Mouse (Mus musculus) embryo, embryonic 11 days (tissue): ENCODE results near the gene Atp8a2.

Source experiments
- DNase-seq: peaks from one replicate; pipeline ENCODE4 v3.0.0-alpha.2; 2015

Atp8a2 gene

GRCm38 (mm10) chr14:60196884-60197283 lies at the start of gene Atp8a2:
TSS of gene Atp8a2 (minus strand) at chr14:60197179.
- no peak for DNase-seq

DNA sequence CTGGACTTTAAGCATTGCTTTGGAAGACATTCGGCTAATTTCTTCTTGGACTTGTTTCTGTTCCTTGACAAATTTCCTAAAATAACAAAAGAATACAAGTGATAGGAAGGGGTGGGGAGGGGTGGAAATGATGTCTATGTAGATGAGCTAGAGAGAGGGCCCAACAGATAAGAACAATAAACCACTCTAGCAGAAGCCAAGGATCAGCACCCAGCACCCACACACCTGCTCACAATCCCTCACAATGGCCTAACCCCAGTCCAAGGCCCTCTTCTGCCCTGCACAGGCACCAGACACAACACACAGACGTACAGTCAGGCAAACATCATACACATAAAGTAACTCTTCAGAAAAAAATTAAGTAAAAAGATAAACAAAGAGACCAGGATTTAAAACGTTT lies 41.6 kb upstream of the Atp8a2 start:
- DNase-seq = no peak

GRCm38 (mm10) chr14:60219886-60220285 lies 22.9 kb upstream of the Atp8a2 start:
- no peak for DNase-seq

GRCm38 (mm10) chr14:60217616-60218015 lies 20.6 kb upstream of the Atp8a2 start:
- DNase-seq = no peak

DNA sequence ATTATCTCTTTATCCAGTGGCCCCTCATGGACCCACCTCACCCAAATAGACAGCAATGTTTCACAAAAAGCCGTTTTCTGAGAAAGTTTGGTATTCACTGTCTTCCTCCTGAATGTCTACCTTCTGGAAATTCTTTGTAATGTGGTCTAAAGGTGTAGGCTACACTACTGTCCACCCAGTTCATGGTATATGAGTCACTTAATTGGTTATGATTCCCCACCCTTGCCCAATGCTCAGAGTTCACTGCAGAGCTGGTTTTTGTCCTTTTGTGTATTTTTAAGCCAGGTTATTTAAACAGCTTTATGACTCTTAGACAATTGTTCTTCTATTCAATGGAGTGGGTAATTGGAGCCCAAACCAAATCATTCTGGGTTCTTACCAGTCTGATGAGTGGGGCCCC lies 19.1 kb upstream of the Atp8a2 start:
- no peak for DNase-seq

- no peak for DNase-seq
Measured at GRCm38 (mm10) chr14:60215000-60215399, 18.0 kb upstream of the Atp8a2 start.

- no peak for DNase-seq
Measured at GRCm38 (mm10) chr14:60214040-60214439, 17.1 kb upstream of the Atp8a2 start.

DNA sequence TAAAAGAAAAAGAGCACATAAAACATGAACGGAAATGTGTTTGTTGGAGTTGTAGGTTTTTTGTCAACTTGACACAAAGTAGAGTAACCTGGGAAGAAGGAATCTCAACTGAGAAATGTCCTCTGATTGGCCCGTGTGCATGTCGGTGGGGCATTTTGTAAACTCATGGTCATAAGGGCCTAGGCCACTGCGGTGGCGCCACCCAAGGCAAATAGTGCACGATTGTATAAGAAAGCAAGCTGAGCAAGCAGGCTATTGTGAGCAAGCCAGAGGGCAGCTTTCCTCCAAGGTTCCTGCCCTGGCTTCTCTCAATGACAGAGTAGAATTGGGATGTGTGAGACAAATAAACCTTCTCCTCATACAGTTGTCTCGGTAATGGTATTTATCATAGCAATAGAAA lies 12.2 kb upstream of the Atp8a2 start:
- DNase-seq = no peak

DNA sequence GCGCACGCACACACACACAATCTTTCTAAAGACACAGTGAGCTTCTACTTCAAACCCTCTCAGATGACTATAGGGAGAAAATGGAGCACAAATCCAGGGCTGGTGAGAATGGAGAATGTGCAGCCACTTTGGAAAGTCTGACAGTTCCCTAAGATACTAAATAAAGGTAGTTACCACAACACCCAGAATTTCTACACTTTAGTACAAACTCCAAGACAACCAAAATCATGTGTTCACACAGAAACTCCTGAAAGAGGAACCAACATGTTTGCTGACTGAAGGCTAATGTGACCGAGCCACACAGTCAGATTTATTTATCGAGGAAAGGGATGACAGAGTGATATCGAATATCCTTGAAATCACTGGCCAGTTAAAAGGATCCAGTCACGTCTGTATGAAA lies 8.0 kb upstream of the Atp8a2 start:
- DNase-seq = no peak

GRCm38 (mm10) chr14:60195999-60196398 lies 980 bp downstream of the Atp8a2 start:
- DNase-seq = no peak

GRCm38 (mm10) chr14:60194606-60195005 lies 2.4 kb downstream of the Atp8a2 start:
- no peak for DNase-seq

- no peak for DNase-seq
Measured at GRCm38 (mm10) chr14:60189771-60190170, 7.2 kb downstream of the Atp8a2 start.

DNA sequence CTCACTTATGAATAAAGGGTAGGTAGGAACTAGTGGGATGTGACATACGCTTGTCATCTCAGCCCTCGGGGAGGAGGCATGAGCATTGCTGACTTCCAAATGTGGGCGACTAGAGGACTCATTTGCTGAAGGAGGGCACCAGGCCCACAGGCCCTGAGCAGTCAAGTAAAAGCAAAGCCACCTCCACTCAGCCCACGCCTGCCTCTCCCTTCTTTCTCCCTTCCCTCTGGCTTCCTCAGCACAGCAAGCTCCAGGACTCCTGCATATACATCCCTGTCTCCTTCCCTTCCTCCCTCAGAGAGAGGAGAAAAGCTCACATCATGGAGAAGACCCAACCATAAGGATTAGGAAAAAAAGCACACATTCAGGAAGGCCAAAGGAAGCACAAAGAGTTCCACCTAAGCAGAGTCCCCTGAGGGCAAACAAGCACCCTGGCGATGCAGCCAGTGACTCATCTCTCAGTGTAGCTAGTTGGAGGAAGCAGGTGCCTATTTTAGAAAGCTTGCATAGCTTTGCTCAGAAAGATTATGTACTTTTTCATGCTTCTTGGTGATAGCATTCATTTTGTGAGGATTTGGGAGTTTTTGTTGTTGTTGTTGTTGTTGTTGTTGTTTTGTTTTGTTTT lies 8.7 kb downstream of the Atp8a2 start:
- DNase-seq = no peak

- DNase-seq = no peak
Measured at GRCm38 (mm10) chr14:60181306-60181705, 15.7 kb downstream of the Atp8a2 start.

DNA sequence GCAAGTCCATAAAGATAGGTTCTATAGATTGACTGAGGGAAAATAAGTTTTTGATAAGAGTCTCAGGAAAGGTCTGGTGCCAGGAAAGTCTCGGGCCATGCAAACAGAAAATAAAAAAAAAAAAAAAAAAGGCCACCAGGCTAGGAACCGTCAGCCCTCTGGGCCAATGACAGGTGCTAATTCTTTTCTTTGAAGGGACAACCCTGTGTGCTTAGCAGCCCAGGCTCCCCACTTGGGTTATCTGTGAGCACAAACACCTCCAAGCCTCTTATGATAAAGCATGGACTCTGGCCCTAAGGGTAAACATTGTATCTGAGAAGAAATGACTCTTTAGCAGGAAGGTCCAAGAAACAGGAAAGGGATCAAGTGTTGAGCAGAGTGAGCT lies 18.4 kb downstream of the Atp8a2 start:
- DNase-seq = no peak

DNA sequence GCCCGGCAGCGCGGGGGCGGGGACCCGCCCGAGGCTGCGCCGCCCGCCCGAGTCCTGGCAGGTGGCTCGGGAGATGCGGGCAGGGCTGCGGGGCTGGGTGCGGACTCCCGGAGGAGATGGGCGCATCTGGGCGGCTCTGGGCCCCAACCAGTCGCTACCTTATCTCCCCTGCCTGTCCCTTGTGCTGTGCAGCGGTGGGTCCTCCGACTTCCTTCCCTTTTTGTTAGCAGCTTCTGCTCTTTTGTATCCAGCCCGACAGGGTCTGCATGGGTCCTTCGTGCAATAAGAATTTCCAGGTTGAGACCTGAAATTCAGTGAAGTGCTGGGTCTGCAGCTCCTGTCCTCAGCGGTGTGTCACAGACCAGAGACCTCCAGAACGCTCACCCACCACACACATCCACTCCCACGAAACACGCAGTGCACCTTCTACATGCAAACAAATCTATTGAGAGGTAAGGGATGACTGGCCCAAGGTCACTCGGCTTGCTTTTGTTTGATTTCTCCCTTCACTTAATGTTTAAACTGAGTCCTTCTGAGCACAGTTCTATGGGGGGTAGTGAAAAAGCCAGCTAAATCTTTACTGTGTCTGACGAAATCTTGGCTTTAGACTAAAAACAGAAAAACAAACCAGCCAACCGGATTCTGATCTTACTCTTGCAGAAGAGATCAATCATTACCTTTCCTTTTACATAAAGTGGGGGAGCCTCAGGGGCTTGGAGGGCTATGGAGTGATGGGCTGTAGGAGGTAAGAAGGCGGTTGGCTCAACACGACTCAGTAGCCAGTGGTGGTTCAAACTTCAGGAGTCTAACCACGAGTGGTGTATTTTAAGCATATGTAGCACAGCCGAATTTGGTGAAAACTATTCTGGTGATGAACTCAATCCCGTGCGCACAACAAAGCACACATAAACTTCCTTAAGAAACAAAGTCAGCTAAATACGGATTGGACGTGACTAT lies 19.1 kb downstream of the Atp8a2 start:
- no peak for DNase-seq

DNA sequence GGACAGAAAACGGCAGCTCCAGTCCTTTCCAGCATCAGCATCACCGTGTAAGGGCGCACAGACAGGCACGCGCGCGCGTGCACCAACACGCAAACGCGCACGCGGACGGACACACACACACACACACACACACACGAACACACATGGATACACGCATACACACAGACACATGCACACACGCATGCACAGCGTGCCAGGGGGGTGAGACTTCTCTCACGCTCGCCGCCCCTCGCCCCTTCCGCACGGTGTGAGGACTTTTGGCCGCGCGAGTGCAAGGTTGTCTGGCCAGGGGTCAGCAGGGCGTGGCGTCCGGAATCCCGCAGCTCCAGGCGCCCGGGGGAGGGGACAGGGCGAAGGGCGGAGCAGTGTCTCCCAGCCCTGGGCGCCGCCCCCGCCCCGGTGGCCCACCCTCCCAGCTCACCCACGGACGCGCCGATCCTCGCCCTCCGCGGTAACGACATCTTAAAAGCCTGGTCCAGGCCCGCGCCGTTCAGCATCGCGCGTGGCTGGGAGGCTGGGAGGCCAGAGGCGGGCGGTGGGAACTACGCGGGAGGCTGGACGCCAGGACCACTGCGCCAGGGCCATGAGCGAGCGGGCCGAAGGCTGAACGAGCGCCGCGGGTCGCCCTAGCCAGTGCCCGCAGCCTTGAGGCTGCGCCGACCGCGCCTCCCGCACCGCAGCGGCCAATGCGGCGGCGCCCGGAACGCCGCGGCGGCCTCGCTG lies 19.9 kb downstream of the Atp8a2 start:
- DNase-seq = peak; percentile 69

GRCm38 (mm10) chr14:60176469-60176890 lies 20.5 kb downstream of the Atp8a2 start:
- DNase-seq = no peak

GRCm38 (mm10) chr14:60172286-60173055 lies 24.5 kb downstream of the Atp8a2 start:
- DNase-seq = no peak

DNA sequence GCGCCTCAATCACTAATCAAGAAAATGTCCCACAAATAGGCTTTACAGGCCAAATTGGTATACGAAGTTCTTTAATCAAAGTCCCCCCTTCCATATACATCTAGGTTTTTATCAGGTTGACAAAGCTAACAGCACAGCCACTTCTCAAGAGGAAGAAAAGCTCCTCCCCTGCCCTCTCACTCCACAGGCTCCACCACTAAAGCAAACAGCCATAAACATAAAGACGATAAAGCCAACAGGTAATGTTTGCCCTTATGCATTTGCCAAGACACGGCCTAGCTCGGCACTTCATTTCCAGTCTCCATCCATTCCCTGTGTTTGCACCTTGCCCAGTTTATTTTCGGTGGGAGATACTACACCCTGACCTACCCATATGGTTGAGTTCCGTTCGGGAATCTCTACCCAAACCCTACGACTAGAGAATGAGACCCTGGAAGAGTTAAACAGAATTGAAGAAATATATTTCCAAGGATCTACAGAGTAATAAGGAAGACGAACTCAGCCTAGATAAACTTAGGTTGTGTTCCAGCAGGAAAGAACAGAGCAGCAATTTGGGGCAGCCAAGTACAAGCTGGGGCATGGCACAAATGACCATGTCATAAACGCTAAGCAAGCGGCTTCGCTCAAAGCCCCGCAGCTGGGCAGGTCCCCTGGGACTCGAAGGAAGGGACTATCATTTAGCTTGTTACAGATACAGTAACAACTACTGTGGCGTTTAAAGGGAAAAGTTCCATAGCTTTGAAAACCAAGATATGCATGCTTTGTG lies 26.0 kb downstream of the Atp8a2 start:
- no peak for DNase-seq

DNA sequence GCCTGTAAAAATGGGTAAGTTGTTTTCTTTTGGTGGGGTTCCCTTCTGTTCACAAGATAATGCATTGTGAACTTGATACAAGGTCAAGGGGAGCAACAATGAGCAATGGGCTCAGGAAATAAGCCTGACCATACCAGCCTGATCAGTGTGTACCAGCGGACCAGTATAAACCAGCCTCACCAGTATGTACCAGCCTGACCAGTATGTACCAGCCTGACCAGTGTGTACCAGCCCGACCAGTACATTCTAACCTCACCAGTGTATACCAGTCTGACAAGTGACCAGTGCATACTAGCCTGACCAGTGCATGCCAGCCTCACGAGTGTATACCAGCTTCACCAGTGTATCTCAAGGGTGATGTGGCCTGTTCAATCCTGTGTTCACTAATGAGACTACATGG lies 33.6 kb downstream of the Atp8a2 start:
- no peak for DNase-seq

DNA sequence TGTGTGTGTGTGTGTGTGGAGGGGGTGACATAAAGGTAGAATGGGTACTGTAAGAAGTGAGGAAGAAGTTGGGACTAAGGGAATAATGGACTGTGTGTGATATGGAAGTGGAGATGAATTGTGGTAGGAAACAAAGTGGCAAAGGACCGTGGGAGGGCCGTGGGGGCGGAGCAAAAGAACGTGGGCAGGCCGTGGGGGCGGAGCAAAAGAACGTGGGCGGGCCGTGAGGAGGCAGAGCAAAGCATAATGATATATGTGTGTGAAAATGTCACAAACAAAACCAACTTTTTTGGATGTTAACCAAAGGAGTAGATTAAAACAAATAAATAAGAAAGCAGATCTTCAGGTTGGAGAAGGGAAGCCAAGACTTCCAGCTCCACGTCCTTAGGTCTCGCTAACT lies 44.6 kb downstream of the Atp8a2 start:
- no peak for DNase-seq
